Mouse (Mus musculus) limb, embryonic 15.5 days (tissue): Measurements from ENCODE around the gene Spty2d1. TPM values are rescaled to one million over a fixed set of nuclear protein-coding genes. Genes with fewer than 3 reads are reported as not detected.

Experiments
- ATAC-seq: fragments of 200-750 bp; cut with Nextera tagmentation; 2 replicates; pipeline ENCODE4 v1.8.0; 2017; ENCODE audit warnings: low read depth, moderate TSS enrichment; ENCODE audit not compliant: insufficient number of reproducible peaks, low FRiP score, low TSS enrichment
- H3K27ac ChIP-seq: fragments of 300-500 bp; sonication (generic); 2 replicates; pipeline ENCODE4 v1.5.1; 2015; ENCODE audit warnings: moderate library complexity, mild to moderate bottlenecking, inconsistent platforms
- H3K27me3 ChIP-seq: fragments of 300-500 bp; sonication (generic); 2 replicates; pipeline ENCODE4 v1.6.1; 2015; ENCODE audit warnings: inconsistent platforms
- H3K36me3 ChIP-seq: fragments of 300-500 bp; sonication (generic); 2 replicates; pipeline ENCODE4 v1.6.1; 2015; ENCODE audit warnings: inconsistent platforms
- H3K4me1 ChIP-seq: fragments of 300-500 bp; sonication (generic); 2 replicates; pipeline ENCODE4 v1.6.1; 2015; ENCODE audit warnings: inconsistent platforms
- H3K4me2 ChIP-seq: fragments of 300-500 bp; sonication (generic); 2 replicates; pipeline ENCODE4 v1.6.1; 2015; ENCODE audit warnings: mild to moderate bottlenecking, inconsistent platforms
- H3K4me3 ChIP-seq: fragments of 300-500 bp; sonication (generic); 2 replicates; pipeline ENCODE4 v1.5.1; 2015; ENCODE audit warnings: mild to moderate bottlenecking, inconsistent platforms
- H3K9ac ChIP-seq: fragments of 300-500 bp; sonication (generic); 2 replicates; pipeline ENCODE4 v1.6.1; 2015; ENCODE audit warnings: inconsistent platforms
- H3K9me3 ChIP-seq: fragments of 300-500 bp; sonication (generic); 2 replicates; pipeline ENCODE4 v1.6.1; 2016; ENCODE audit warnings: inconsistent platforms
- WGBS: fragments of 180-500 bp; shearing (Covaris S2); methylation state at CpG from one replicate; pipeline ENCODE4 v1.1.7; 2015; 5-methylcytosine and 5-hydroxymethylcytosine counted together
- polyA plus RNA-seq: library from polyadenylated mRNA; unstranded; fragments of >200 nt; fragmentation: Nextera tagmentation; extraction: Ambion mirVana; gene quantifications from 2 replicates; pipeline ENCODE4 v1.2.1, GENCODE M21; 2015

The Spty2d1 gene
- polyA plus RNA-seq, 1 experiment from 2014 or later = 23.3 TPM

- Histone ChIP-seq H3K4me2 (no peak overlapping the region), H3K36me3 (no peaks in the 10 kb centered on the region), H3K9me3 (no peaks in the 10 kb centered on the region), H3K27me3 (0 out of 2 replicates have a peak, but pooled peaks cover 4% of the 10 kb centered on the region), H3K4me3 (no peak overlapping the region), H3K27ac (no peak overlapping the region), H3K9ac (no peak overlapping the region), H3K4me1 (peaks cover 13% of the 10 kb centered on the region)
- WGBS = 70% methylated on average over 5 of the region's 5 CpGs
- ATAC-seq = no peak
Measured at GRCm38 (mm10) chr7:47019641-47020040, 11.4 kb upstream of the Spty2d1 start.

- no peaks in the 10 kb centered on the region for H3K9me3 ChIP-seq
- H3K9ac ChIP-seq = no peak overlapping the region
- no peaks in the 10 kb centered on the region for H3K36me3 ChIP-seq
- H3K4me1 ChIP-seq = peaks cover 16% of the 10 kb centered on the region
- H3K27ac ChIP-seq = no peak overlapping the region
- no peak overlapping the region for H3K4me2 ChIP-seq
- WGBS = 52% methylated on average over 7 of the region's 7 CpGs
- H3K27me3 ChIP-seq = no peaks in the 10 kb centered on the region
- ATAC-seq = no peak
- no peak overlapping the region for H3K4me3 ChIP-seq
Measured at GRCm38 (mm10) chr7:47017146-47017545, 8.9 kb upstream of the Spty2d1 start.

- Histone ChIP-seq H3K4me1 (peaks cover 16% of the 10 kb centered on the region), H3K9me3 (no peaks in the 10 kb centered on the region), H3K4me3 (no peak overlapping the region), H3K36me3 (no peaks in the 10 kb centered on the region), H3K27me3 (no peaks in the 10 kb centered on the region), H3K27ac (no peak overlapping the region), H3K4me2 (no peak overlapping the region), H3K9ac (no peak overlapping the region)
- 68% methylated on average over 3 of the region's 3 CpGs for WGBS
- ATAC-seq = no peak
Measured at GRCm38 (mm10) chr7:47016602-47017001, 8.4 kb upstream of the Spty2d1 start.

GRCm38 (mm10) chr7:47015390-47016065, 7.3 kb upstream of the Spty2d1 start:
- H3K9ac ChIP-seq = no peak overlapping the region
- H3K4me3 ChIP-seq = no peak overlapping the region
- H3K36me3 ChIP-seq = no peaks in the 10 kb centered on the region
- peak; percentile 93 for ATAC-seq
- peak overlapping the region; percentile 68 for H3K27ac ChIP-seq
- H3K4me1 ChIP-seq = peaks cover 12% of the 10 kb centered on the region
- no peaks in the 10 kb centered on the region for H3K27me3 ChIP-seq
- peak overlapping the region; percentile 41 for H3K4me2 ChIP-seq
- H3K9me3 ChIP-seq = no peaks in the 10 kb centered on the region
- 8% methylated on average over 6 of the region's 6 CpGs for WGBS

GRCm38 (mm10) chr7:47014564-47015389, 6.6 kb upstream of the Spty2d1 start:
- Histone ChIP-seq H3K4me2 (no peak overlapping the region), H3K36me3 (no peaks in the 10 kb centered on the region), H3K27ac (peak overlapping the region; percentile 68), H3K9ac (no peak overlapping the region), H3K27me3 (no peaks in the 10 kb centered on the region), H3K9me3 (no peaks in the 10 kb centered on the region), H3K4me3 (no peak overlapping the region), H3K4me1 (peaks cover 12% of the 10 kb centered on the region)
- no peak for ATAC-seq
- 56% methylated on average over 10 of the region's 11 CpGs for WGBS

- Histone ChIP-seq H3K4me2 (no peak overlapping the region), H3K4me3 (no peak overlapping the region), H3K9ac (no peak overlapping the region), H3K9me3 (no peaks in the 10 kb centered on the region), H3K4me1 (peaks cover 19% of the 10 kb centered on the region), H3K27me3 (no peaks in the 10 kb centered on the region), H3K27ac (0 out of 2 replicates have a peak overlapping the region, but pooled peaks have one; percentile 22), H3K36me3 (no peaks in the 10 kb centered on the region)
- ATAC-seq = no peak
- 36% methylated on average over 9 of the region's 9 CpGs for WGBS
Measured at GRCm38 (mm10) chr7:47013131-47013767, 5.0 kb upstream of the Spty2d1 start.

- H3K4me1 ChIP-seq = peaks cover 31% of the 10 kb centered on the region
- peak overlapping the region; percentile 67 for H3K4me3 ChIP-seq
- ATAC-seq = peak; percentile 76
- no peaks in the 10 kb centered on the region for H3K27me3 ChIP-seq
- H3K9ac ChIP-seq = peak overlapping the region; percentile 63
- H3K27ac ChIP-seq = peak overlapping the region; percentile 95
- H3K9me3 ChIP-seq = no peaks in the 10 kb centered on the region
- H3K36me3 ChIP-seq = no peaks in the 10 kb centered on the region
- peak overlapping the region; percentile 73 for H3K4me2 ChIP-seq
- WGBS = under 1% methylated on average over 25 of the region's 25 CpGs
Measured at GRCm38 (mm10) chr7:47007818-47008167, 418 bp downstream of the Spty2d1 start.

- WGBS = 15% methylated on average over 21 of the region's 21 CpGs
- peak overlapping the region; percentile 67 for H3K4me3 ChIP-seq
- no peaks in the 10 kb centered on the region for H3K27me3 ChIP-seq
- H3K36me3 ChIP-seq = no peaks in the 10 kb centered on the region
- ATAC-seq = no peak
- H3K9me3 ChIP-seq = no peaks in the 10 kb centered on the region
- H3K9ac ChIP-seq = peak overlapping the region; percentile 63
- peaks cover 37% of the 10 kb centered on the region for H3K4me1 ChIP-seq
- peak overlapping the region; percentile 73 for H3K4me2 ChIP-seq
- peak overlapping the region; percentile 95 for H3K27ac ChIP-seq
Measured at GRCm38 (mm10) chr7:47007109-47007780, 966 bp downstream of the Spty2d1 start.

GRCm38 (mm10) chr7:47003411-47004115, 4.6 kb downstream of the Spty2d1 start:
- H3K4me3 ChIP-seq = no peak overlapping the region
- no peaks in the 10 kb centered on the region for H3K27me3 ChIP-seq
- ATAC-seq = no peak
- no peak overlapping the region for H3K9ac ChIP-seq
- H3K4me1 ChIP-seq = peaks cover 43% of the 10 kb centered on the region
- 0 out of 2 replicates have a peak overlapping the region, but pooled peaks have one; percentile 7 for H3K27ac ChIP-seq
- WGBS = 35% methylated on average over 3 of the region's 3 CpGs
- no peak overlapping the region for H3K4me2 ChIP-seq
- H3K36me3 ChIP-seq = peaks cover 9% of the 10 kb centered on the region
- no peaks in the 10 kb centered on the region for H3K9me3 ChIP-seq

GRCm38 (mm10) chr7:47001900-47002275, 6.3 kb downstream of the Spty2d1 start:
- H3K36me3 ChIP-seq = peaks cover 25% of the 10 kb centered on the region
- ATAC-seq = no peak
- no peak overlapping the region for H3K4me3 ChIP-seq
- H3K27ac ChIP-seq = peak overlapping the region; percentile 50; the same call in 1 of the 2 replicates
- H3K4me1 ChIP-seq = peaks cover 44% of the 10 kb centered on the region
- H3K4me2 ChIP-seq = no peak overlapping the region
- 51% methylated on average over 4 of the region's 4 CpGs for WGBS
- H3K27me3 ChIP-seq = no peaks in the 10 kb centered on the region
- H3K9me3 ChIP-seq = no peaks in the 10 kb centered on the region
- H3K9ac ChIP-seq = no peak overlapping the region
